Mouse (Mus musculus) cerebellum, adult 2 months (tissue): ENCODE measurements at regions not wholly inside any gene's neighbourhood (a gene's known extent, or its start where the extent isn't known, plus 50 kb on each side); places are given as distances from the start of the nearest gene placed in this dataset.
A peak's percentile ranks its signal among the peaks of the same experiment; 100 is the strongest.

Experiments
- DNase-seq, 2 experiments: peaks; one replicate each; pipeline ENCODE4 v3.0.0; 2021
- H3K27ac ChIP-seq: fragments of 200-500 bp; 2 replicates; pipeline ENCODE4 v1.5.1; 2012; ENCODE audit warnings: low read length, control low read depth, inconsistent platforms; ENCODE audit not compliant: insufficient read depth
- H3K27me3 ChIP-seq: fragments of 200-500 bp; 2 replicates; pipeline ENCODE4 v1.6.1; 2012; ENCODE audit warnings: inconsistent platforms, mild to moderate bottlenecking, low read length, moderate library complexity; ENCODE audit not compliant: control insufficient read depth, insufficient read depth
- H3K4me1 ChIP-seq: fragments of 200-500 bp; 2 replicates; pipeline ENCODE4 v1.6.1; 2011; ENCODE audit warnings: low read length; ENCODE audit not compliant: control insufficient read depth, insufficient read depth
- H3K4me3 ChIP-seq: fragments of 200-500 bp; replicated peaks from 2 replicates; pipeline ENCODE3; 2011; ENCODE audit warnings: mild to moderate bottlenecking, low read depth, low read length, control low read depth; ENCODE audit not compliant: insufficient read depth
- CTCF ChIP-seq: fragments of 200-500 bp; IDR thresholded peaks from 2 replicates; pipeline ENCODE4 v1.5.1; 2011; ENCODE audit warnings: low read depth, mild to moderate bottlenecking, control low read depth, low read length, moderate library complexity, borderline replicate concordance; ENCODE audit not compliant: insufficient read depth
- POLR2A ChIP-seq: fragments of 200-500 bp; IDR thresholded peaks from 2 replicates; pipeline ENCODE4 v1.6.1; 2011; ENCODE audit warnings: low read length, control low read depth, borderline replicate concordance; ENCODE audit not compliant: insufficient read depth
- WGBS: fragments of 180-500 bp; shearing (Covaris S2); methylation state at CpG from one replicate; pipeline ENCODE4 v1.1.7; 2018; 5-methylcytosine and 5-hydroxymethylcytosine counted together

DNA sequence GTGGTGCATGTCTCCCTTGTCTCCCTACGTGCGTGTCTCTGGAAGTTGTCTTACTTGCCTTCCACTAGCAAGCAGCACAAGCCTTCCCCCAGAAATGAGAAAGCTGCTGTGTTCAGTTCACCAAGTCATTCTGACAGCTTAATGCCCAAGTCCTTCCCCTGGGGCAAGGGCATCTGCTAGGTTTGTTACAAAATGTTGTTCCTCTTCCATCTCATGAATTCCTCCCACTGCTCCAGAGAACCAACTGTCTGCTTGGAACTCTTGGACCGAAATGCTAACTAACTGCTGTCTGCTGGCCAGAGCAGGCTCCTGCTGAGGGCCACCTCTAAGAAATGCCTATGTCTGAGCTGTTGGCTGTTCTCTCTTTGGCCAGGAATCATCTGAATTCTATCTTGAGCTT is 79.3 kb upstream of the Spon1 start:
- no peak for TF ChIP-seq CTCF
- no peak for TF ChIP-seq POLR2A
- peaks cover 4% of the 10 kb centered on the region for H3K4me1 ChIP-seq
- no peak overlapping the region for H3K4me3 ChIP-seq
- DNase-seq: peak in 1 of 2 experiments; percentile 30
- H3K27me3 ChIP-seq: no peaks in the 10 kb centered on the region
- no peak overlapping the region for H3K27ac ChIP-seq
- 51% methylated on average over 3 of the region's 3 CpGs for WGBS

DNA sequence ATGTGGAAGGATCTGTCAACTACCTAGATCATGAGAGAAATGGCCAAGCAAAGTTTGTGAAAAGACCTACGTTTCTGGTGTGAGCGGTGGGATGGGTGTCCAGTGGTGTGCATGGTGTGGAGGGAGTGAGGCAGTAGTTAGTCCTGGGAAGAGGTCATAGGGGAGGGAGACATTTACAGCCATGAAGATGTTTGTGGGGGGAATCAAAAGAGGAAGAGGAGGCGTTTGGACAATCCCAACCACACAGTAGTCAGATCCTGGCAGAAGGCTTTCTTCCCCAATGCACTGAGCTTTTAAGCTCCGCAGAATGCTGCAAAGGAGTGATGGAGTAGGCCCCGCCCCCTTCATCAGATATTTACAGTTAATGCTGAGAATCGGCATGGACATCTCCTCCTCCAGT is 78.2 kb upstream of the Spon1 start:
- H3K4me1 ChIP-seq: peaks cover 4% of the 10 kb centered on the region
- TF ChIP-seq POLR2A (no peak), CTCF (no peak)
- no peak overlapping the region for H3K27ac ChIP-seq
- 95% methylated on average over 6 of the region's 6 CpGs for WGBS
- H3K4me3 ChIP-seq: no peak overlapping the region
- H3K27me3 ChIP-seq: no peaks in the 10 kb centered on the region
- no peak for DNase-seq

DNA sequence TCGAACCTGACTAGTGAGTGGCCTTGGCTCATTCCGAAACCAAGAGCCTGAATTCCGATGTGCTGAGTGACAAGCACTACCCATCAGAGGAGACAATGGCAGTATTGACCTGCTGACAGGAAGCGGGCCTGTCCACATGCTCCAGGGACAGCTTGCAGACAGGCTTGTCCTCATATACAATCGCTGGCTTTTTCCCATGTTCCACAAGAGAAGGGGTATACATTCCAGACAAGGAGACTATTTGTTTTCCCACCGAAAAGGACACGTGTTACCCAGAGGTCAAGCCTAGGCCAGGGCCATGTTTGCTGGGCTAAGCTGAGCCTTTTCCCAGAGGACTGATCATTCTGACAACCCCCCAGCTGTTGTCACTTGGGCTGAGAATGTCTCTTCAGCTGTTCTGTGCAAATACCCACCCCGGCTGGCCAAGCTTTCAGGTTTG is 77.5 kb upstream of the Spon1 start:
- WGBS: 79% methylated on average over 8 of the region's 8 CpGs
- H3K27ac ChIP-seq: no peak overlapping the region
- H3K4me3 ChIP-seq: no peak overlapping the region
- peaks cover 4% of the 10 kb centered on the region for H3K4me1 ChIP-seq
- DNase-seq: no peak
- H3K27me3 ChIP-seq: no peaks in the 10 kb centered on the region
- no peak for TF ChIP-seq CTCF
- TF ChIP-seq POLR2A: no peak

DNA sequence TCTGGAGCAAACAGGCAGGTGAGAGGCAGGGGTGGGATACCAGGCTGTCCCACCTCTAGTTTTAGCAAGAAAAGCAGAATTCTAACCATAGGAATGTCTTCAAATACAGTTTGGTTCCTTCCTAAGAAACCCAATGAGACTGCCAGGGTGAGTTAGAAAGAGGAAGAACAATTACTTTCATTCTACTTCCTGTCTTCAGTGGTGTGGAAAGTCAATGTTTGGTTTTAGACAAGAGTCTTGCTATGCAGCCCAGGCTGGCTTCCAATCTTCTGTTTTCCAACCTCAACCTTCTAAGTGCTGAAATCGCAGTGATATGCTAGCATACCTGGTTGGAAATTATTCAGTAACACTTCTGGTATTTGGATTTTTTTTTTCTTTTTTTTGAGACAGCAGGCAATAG is 77.1 kb upstream of the Spon1 start:
- Histone ChIP-seq H3K4me3 (no peak overlapping the region), H3K27me3 (no peaks in the 10 kb centered on the region), H3K27ac (no peak overlapping the region), H3K4me1 (peaks cover 4% of the 10 kb centered on the region)
- whole genome bisulfite sequencing: 100% methylated on average over 1 of the region's 1 CpGs
- no peak for TF ChIP-seq POLR2A
- no peak for TF ChIP-seq CTCF
- DNase-seq: no peak

DNA sequence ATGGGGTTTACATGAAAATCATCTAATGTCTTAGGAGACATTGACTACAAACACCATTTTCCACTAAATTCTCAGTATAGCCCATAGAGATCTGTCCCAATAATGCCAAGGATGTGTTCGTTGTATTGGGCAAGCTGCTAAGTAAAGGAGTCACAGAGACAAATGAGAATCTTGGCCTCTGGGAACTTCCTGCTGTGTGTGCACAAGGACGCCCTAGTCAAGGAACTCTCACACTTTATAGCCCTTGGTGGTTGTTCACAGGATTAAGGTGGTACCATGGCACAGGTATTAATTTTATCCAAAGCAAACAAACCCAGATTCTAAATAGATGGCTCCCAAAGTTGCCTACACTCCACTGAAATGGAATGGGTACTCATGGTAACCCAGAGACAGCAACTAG is 76.7 kb upstream of the Spon1 start:
- TF ChIP-seq POLR2A (no peak), CTCF (no peak)
- peaks cover 4% of the 10 kb centered on the region for H3K4me1 ChIP-seq
- H3K27me3 ChIP-seq: no peaks in the 10 kb centered on the region
- no peak overlapping the region for H3K4me3 ChIP-seq
- H3K27ac ChIP-seq: no peak overlapping the region
- 76% methylated on average over 2 of the region's 2 CpGs for WGBS
- DNase-seq: no peak

DNA sequence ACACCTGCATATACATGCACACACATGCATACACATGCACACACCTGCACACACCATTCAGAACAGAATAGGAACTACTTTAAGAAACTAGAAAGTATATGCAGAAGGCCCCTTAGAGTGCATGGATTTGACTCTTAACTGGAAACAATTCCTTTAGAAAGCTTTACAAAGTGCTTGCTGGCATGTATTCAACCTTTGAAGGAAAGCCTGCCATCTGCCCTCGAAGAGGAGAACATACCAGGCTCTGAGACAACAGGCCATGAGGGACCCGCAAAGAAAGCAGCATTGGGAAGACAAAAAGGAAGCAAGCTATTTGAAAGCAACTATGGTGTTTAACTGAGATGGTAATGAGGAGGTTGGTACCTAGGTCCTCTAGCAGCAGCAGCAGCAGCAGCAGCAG is 74.0 kb upstream of the Spon1 start:
- TF ChIP-seq POLR2A: no peak
- TF ChIP-seq CTCF: no peak
- no peak for DNase-seq
- H3K4me1 ChIP-seq: no peaks in the 10 kb centered on the region
- no peaks in the 10 kb centered on the region for H3K27me3 ChIP-seq
- WGBS: 25% methylated on average over 2 of the region's 2 CpGs
- no peak overlapping the region for H3K4me3 ChIP-seq
- H3K27ac ChIP-seq: no peak overlapping the region

DNA sequence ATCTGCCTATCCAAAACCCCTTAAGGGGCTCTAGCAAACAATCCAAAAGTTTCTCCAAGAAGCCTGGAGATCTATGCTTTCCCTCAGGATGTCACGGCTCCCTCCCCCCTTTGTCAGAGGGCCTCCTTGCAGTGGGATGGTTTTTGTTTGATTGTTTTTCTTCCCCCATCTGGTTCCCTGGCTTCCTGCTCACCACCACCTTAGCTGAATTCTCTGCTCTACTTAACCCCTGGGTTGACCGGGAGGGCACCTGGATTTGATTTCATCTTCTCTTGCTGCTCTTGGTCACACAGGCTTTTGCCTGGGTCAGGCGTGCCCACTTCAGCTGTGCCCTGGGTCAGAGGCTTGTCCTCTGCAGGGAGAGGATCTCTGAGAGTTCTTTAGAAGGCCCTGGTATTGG is 72.3 kb upstream of the Spon1 start:
- WGBS: 93% methylated on average over 3 of the region's 3 CpGs
- H3K4me1 ChIP-seq: no peaks in the 10 kb centered on the region
- no peak overlapping the region for H3K4me3 ChIP-seq
- TF ChIP-seq CTCF (no peak), POLR2A (no peak)
- no peaks in the 10 kb centered on the region for H3K27me3 ChIP-seq
- no peak for DNase-seq
- no peak overlapping the region for H3K27ac ChIP-seq

DNA sequence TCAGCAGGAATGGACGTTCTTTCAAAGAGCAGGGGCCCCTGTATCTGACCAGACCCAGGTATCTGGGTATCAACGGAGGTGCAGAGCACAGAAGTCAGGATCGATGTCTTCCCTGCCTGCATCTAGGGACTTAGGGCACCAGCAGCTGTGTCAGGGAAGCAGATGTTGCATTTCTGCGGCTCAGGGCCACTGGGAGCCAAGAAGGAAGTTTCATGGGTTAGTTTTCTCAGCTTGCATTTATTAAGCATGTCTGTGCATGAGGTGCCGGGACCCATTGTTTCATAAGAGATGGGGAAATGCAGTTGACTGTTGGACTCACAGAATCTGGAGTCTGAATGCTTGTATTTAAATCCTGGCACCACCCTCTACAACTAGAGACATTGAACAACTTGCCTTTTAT is 71.3 kb upstream of the Spon1 start:
- DNase-seq: no peak
- WGBS: 67% methylated on average over 5 of the region's 5 CpGs
- TF ChIP-seq CTCF: no peak
- TF ChIP-seq POLR2A: no peak
- Histone ChIP-seq H3K4me1 (no peaks in the 10 kb centered on the region), H3K27me3 (no peaks in the 10 kb centered on the region), H3K27ac (no peak overlapping the region), H3K4me3 (no peak overlapping the region)
